Mouse (Mus musculus) intestine, postnatal 0 days (tissue): Measurements from ENCODE around the gene Zfp787. TPM values are rescaled to one million over a fixed set of nuclear protein-coding genes. Genes with fewer than 3 reads are reported as not detected.
"Not testable (repeated sequence)": the region's sequence is repeated elsewhere in the genome, so short reads cannot be mapped to it uniquely, and the experiment has no call there.

ENCODE experiments used
- ATAC-seq: fragments of 200-750 bp; cut with Nextera tagmentation; 2 replicates; pipeline ENCODE4 v1.8.0; 2017; ENCODE audit warnings: mild to moderate bottlenecking, moderate TSS enrichment, moderate library complexity
- H3K27ac ChIP-seq: fragments of 300-500 bp; sonication (generic); 2 replicates; pipeline ENCODE4 v1.5.1; 2014; ENCODE audit warnings: mild to moderate bottlenecking, low read depth, low read length, moderate library complexity
- H3K27me3 ChIP-seq: fragments of 300-500 bp; sonication (generic); replicated peaks from 2 replicates; pipeline ENCODE4 v1.6.1; 2014; ENCODE audit warnings: low read length, mixed read lengths; ENCODE audit not compliant: control insufficient read depth, insufficient read depth
- H3K36me3 ChIP-seq: fragments of 300-500 bp; sonication (generic); 2 replicates; pipeline ENCODE4 v1.6.1; 2014; ENCODE audit warnings: mild to moderate bottlenecking, moderate library complexity; ENCODE audit not compliant: control insufficient read depth, insufficient read depth
- H3K4me1 ChIP-seq: fragments of 300-500 bp; sonication (generic); replicated peaks from 2 replicates; pipeline ENCODE4 v1.6.1; 2014; ENCODE audit warnings: antibody characterized with exemption, low read length, mixed read lengths; ENCODE audit not compliant: control insufficient read depth, insufficient read depth
- H3K4me2 ChIP-seq: fragments of 300-500 bp; sonication (generic); replicated peaks from 2 replicates; pipeline ENCODE4 v1.6.1; 2014; ENCODE audit warnings: low read depth, mild to moderate bottlenecking, moderate library complexity
- H3K4me3 ChIP-seq: fragments of 300-500 bp; sonication (generic); 2 replicates; pipeline ENCODE4 v1.5.1; 2014; ENCODE audit warnings: low read depth, low read length
- H3K9ac ChIP-seq: fragments of 300-500 bp; sonication (generic); 2 replicates; pipeline ENCODE4 v1.6.1; 2014; ENCODE audit warnings: mild to moderate bottlenecking, low read depth, low read length
- H3K9me3 ChIP-seq: fragments of 300-500 bp; sonication (generic); 2 replicates; pipeline ENCODE4 v1.6.1; 2016; ENCODE audit warnings: mixed run types; ENCODE audit not compliant: control insufficient read depth
- CTCF ChIP-seq: sonication (generic); IDR thresholded peaks from 2 replicates; pipeline ENCODE4 v1.5.1; 2016; ENCODE audit warnings: low read depth, mild to moderate bottlenecking, control low read depth, antibody characterized with exemption, moderate library complexity
- WGBS: fragments of 180-500 bp; shearing (Covaris S2); extraction: QIAGEN DNeasy Blood & Tissue Kit; methylation state at CpG from one replicate; pipeline ENCODE4 v1.1.7; 2014; 5-methylcytosine and 5-hydroxymethylcytosine counted together
- polyA plus RNA-seq: library from polyadenylated mRNA; unstranded; fragments of >200 nt; fragmentation: Nextera tagmentation; extraction: Ambion mirVana; gene quantifications from 2 replicates; pipeline ENCODE4 v1.2.1, GENCODE M21; 2015

Gene Zfp787
- polyA plus RNA-seq, 1 experiment from 2014 or later = 42.2 TPM

- H3K4me3 ChIP-seq, H3K9me3 ChIP-seq, H3K36me3 ChIP-seq, ATAC-seq, H3K9ac ChIP-seq, H3K27me3 ChIP-seq, H3K4me2 ChIP-seq, H3K4me1 ChIP-seq, H3K27ac ChIP-seq: not testable (repeated sequence)
- WGBS = 76% methylated on average over 2 of the region's 2 CpGs
- peak; percentile 31 for TF ChIP-seq CTCF
Measured at GRCm38 (mm10) chr7:6120104-6120503, 35.7 kb downstream of the Zfp787 start.

- TF ChIP-seq CTCF = no peak
- Histone ChIP-seq H3K4me3 (no peak overlapping the region), H3K4me1 (no peaks in the 10 kb centered on the region), H3K27ac (no peak overlapping the region), H3K27me3 (no peaks in the 10 kb centered on the region), H3K9me3 (no peaks in the 10 kb centered on the region), H3K9ac (no peak overlapping the region), H3K4me2 (no peak overlapping the region), H3K36me3 (no peaks in the 10 kb centered on the region)
- 69% methylated on average over 3 of the region's 3 CpGs for WGBS
- no peak for ATAC-seq
Measured at GRCm38 (mm10) chr7:6119501-6119900, 36.3 kb downstream of the Zfp787 start.

Other genes starting within 250 kb of the Zfp787 start
- gene Vmn1r65, start 145.0 kb downstream of the Zfp787 start, polyA plus RNA-seq = not detected in 2 replicates
- not detected in 2 replicates for gene Nlrp4c, start 110.8 kb downstream of the Zfp787 start, polyA plus RNA-seq
- gene Zfp444, start 16.2 kb upstream of the Zfp787 start, polyA plus RNA-seq = 18.5 and 18.7 TPM in 2 replicates
- not detected in 2 replicates for gene Galp, start 41.1 kb upstream of the Zfp787 start, polyA plus RNA-seq
- gene Zscan5b, start 66.3 kb upstream of the Zfp787 start, polyA plus RNA-seq = not detected in 2 replicates
- not detected in 2 replicates for gene Epp13, start 96.7 kb upstream of the Zfp787 start, polyA plus RNA-seq
- gene Zfp667, start 130.6 kb upstream of the Zfp787 start, polyA plus RNA-seq = 2.1 and 2.4 TPM in 2 replicates
- gene Zfp583, start 175.3 kb upstream of the Zfp787 start, polyA plus RNA-seq = 1.2 and 1.7 TPM in 2 replicates
- gene Gm3854, start 187.8 kb upstream of the Zfp787 start, polyA plus RNA-seq = 0.08 and 0.20 TPM in 2 replicates
- 0.82 and 1.1 TPM in 2 replicates for gene Zfp78, start 207.3 kb upstream of the Zfp787 start, polyA plus RNA-seq
- 2.5 and 3.3 TPM in 2 replicates for gene Zfp28, start 227.3 kb upstream of the Zfp787 start, polyA plus RNA-seq
- gene Smim17, start 242.7 kb upstream of the Zfp787 start, polyA plus RNA-seq = 0.04 and 0.14 TPM in 2 replicates